Mouse (Mus musculus) G1E (cell line): Measurements from ENCODE around the gene Cfap45.

Experiments
- CTCF ChIP-seq: IDR thresholded peaks from 2 replicates; pipeline ENCODE4 v1.5.1; 2012; ENCODE audit warnings: low read depth, low read length, inconsistent platforms, mixed read lengths
- GATA1 ChIP-seq: IDR thresholded peaks from 2 replicates; pipeline ENCODE4 v1.6.1; 2012; ENCODE audit warnings: borderline replicate concordance, low read length, inconsistent platforms, mixed read lengths

DNA sequence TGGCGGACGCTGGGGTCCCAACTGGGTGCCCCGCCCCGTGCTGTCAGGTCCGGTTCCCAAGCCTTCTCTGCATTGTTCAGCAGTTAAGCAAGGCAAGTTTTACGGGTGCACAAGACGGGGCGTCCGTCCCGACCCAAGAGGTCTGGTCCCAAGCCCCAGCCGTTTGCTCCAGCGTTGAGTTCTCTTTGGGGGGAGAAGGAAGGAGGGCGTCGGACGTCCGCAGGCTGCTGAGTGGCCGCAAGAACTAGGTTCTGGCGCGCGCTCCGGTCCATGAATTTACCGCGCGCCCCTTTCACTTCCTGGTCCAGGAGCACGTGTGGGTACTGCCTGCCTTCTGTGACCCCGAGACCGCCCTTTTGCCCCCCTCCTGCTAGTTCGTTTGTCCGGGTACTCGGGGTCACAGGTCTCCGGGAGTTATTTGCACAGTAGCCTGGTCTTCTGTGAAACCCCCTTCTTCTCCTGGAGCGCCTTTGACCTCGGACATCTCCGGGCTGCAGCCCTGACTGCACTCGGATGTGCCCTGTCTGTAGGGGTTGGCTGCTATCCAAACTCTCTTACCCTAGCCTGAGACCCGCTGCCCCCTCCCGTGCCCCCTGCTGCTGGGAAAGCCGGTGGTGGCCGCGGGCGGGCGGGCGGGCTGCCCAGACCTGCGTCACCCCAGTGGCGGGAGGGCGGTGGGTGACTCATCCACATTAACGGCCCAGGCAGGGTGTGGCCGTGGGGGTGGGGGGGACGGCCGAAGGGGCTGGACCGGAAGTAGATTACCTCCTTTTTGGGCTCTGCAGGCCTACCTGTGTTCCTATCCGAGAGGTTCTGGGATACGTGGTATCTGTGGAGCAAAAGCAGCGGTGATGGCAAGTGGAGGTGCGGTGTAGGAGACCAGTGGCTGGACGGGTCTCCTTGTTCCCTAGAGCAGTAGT lies 19.9 kb upstream of the Cfap45 start:
- TF ChIP-seq CTCF (no peak), GATA1 (no peak)
